Mouse (Mus musculus): ENCODE results near the gene Plpp2. TPM values are rescaled to one million over a fixed set of nuclear protein-coding genes. Genes with fewer than 3 reads are reported as not detected.

The Plpp2 gene
- total and polyA plus RNA-seq, 3 experiments = 11.5 to 19.3 (median 13.9) TPM

DNA sequence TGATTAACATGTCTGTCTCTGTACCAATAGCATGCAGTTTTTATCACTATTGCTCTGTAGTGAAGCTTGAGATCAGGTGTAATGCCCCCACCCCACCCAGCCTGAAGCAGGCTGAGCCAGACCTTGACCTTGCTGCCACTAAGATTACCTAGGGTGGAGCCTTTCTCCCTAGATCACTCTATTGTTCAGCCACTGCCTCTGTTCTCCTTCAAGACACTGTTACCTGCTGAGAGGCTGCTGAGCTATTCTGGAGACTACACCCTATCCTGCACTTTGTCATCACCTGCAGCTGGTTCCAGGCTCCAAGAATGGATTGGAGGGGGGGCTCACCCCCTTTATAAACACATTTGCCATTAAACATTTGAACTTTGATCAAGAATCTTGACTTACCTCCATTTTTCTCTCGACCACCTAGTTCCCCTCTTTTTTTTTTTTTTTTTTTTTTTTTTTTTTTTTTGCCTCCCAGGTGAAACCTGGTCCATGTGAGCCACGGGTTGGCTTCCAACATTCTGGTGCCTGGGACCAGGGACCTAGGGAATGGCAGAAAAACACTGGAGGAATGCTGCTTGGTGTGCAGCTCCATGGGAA is 36.8 kb downstream of the Plpp2 start:
- H3K36me3 ChIP-seq (replicated peaks in 1 of 2; ENCODE audit: control insufficient read depth in 1 of 2, insufficient read depth in 1 of 2, low read length in 1 of 2) = no peaks in the 10 kb centered on the region
- no peaks in the 10 kb centered on the region for H3K79me2 ChIP-seq (replicated peaks; ENCODE audit: control insufficient read depth, extremely low read depth, insufficient read depth, poor library complexity, severe bottlenecking)
- no peaks in the 10 kb centered on the region for H3K9me3 ChIP-seq (replicated peaks; ENCODE audit: low read length)
- TF ChIP-seq CTCF (conservative IDR thresholded peaks at IDR 0.05 in 1 of 2, IDR thresholded peaks at IDR 0.05 in 1 of 2; ENCODE audit: low read depth in 2 of 2, low read length in 2 of 2) = no peak
- no peak for TF ChIP-seq USF2 (conservative IDR thresholded peaks at IDR 0.05; ENCODE audit: low read depth, low read length)
- TF ChIP-seq SIN3A (IDR thresholded peaks at IDR 0.05; ENCODE audit: low read length) = no peak
- in situ Hi-C loops (cut with MboI; ENCODE audit: low pct_ligation_motif_present, low pct_unique_long_range_greater_than_20kb, low sequenced_read_pairs) = no loop called here
- no peak overlapping the region for H3K4me3 ChIP-seq (replicated peaks in 1 of 3; ENCODE audit: low read depth in 2 of 3, low read length in 2 of 3, poor library complexity in 1 of 3)
- no peaks in the 10 kb centered on the region for H3K27me3 ChIP-seq (replicated peaks)
- H3K4me1 ChIP-seq (ENCODE audit: control insufficient read depth in 1 of 2, insufficient read depth in 2 of 2) = no peaks in the 10 kb centered on the region
- no peak overlapping the region for H3K4me2 ChIP-seq (ENCODE audit: insufficient read depth, low read depth, poor library complexity, severe bottlenecking)
- no peak overlapping the region for H3K27ac ChIP-seq (ENCODE audit: insufficient read depth, low read depth)
- no peak overlapping the region for H3K9ac ChIP-seq (ENCODE audit: insufficient read depth, low read depth)
- no peak for DNase-seq (ENCODE audit: extremely low read depth)
- dilution Hi-C loops (cut with MboI; ENCODE audit: extremely low pct_ligation_motif_present, extremely low pct_unique_long_range_greater_than_20kb, low sequenced_read_pairs) = no loop called here

DNA sequence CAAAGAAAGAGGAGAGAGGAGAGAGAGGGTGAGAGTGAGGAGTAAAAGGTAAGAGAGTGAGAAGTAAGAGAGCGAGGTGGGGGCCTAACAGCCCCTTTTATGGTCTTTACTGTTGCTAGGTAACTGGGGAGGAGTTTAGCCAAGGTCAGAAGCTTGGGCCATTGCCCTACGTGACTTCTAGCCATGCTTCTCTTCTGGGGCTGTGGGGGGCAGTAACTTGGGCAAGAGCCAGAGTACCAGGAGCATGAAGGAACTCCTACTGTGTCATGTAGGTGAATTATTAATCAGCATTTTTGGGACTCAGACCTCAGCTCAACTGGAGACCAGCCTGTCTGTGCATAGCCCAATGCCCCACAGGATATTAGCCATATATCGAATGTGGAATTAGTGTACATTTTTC is 37.7 kb downstream of the Plpp2 start:
- TF ChIP-seq ELF1 (IDR thresholded peaks at IDR 0.05; ENCODE audit: low read depth, low read length) = no peak
- no peak for TF ChIP-seq UBTF (IDR thresholded peaks at IDR 0.05; ENCODE audit: low read depth, low read length)
- no peak for TF ChIP-seq NELFE (IDR thresholded peaks at IDR 0.05; ENCODE audit: low read depth, low read length)
- TF ChIP-seq SMC3 (IDR thresholded peaks at IDR 0.05; ENCODE audit: low read depth, low read length) = no peak
- no peak for TF ChIP-seq ZNF384 (IDR thresholded peaks at IDR 0.05; ENCODE audit: low read depth, low read length)
- TF ChIP-seq ZMIZ1 (IDR thresholded peaks at IDR 0.05; ENCODE audit: low read depth, low read length) = no peak
- no peak for TF ChIP-seq E2F4 (IDR thresholded peaks at IDR 0.05; ENCODE audit: insufficient replicate concordance, low read depth, low read length)
- Histone ChIP-seq H3K9me3 (replicated peaks; ENCODE audit: low read length) (no peaks in the 10 kb centered on the region), H3K79me2 (replicated peaks; ENCODE audit: control insufficient read depth, extremely low read depth, insufficient read depth, poor library complexity, severe bottlenecking) (no peaks in the 10 kb centered on the region), H3K9ac (ENCODE audit: insufficient read depth, low read depth) (no peak overlapping the region), H3K4me2 (ENCODE audit: insufficient read depth, low read depth, poor library complexity, severe bottlenecking) (no peak overlapping the region), H3K27me3 (replicated peaks) (peaks cover 3% of the 10 kb centered on the region), H3K36me3 (replicated peaks in 1 of 2; ENCODE audit: control insufficient read depth in 1 of 2, insufficient read depth in 1 of 2, low read length in 1 of 2) (no peaks in the 10 kb centered on the region), H3K4me3 (replicated peaks in 1 of 3; ENCODE audit: low read depth in 2 of 3, low read length in 2 of 3, poor library complexity in 1 of 3) (no peak overlapping the region), H3K4me1 (ENCODE audit: control insufficient read depth in 1 of 2, insufficient read depth in 2 of 2) (no peaks in the 10 kb centered on the region), H3K27ac (ENCODE audit: insufficient read depth, low read depth) (no peak overlapping the region)
- dilution Hi-C loops (cut with MboI; ENCODE audit: extremely low pct_ligation_motif_present, extremely low pct_unique_long_range_greater_than_20kb, low sequenced_read_pairs) (no loop called here), in situ Hi-C loops (cut with MboI; ENCODE audit: low pct_ligation_motif_present, low pct_unique_long_range_greater_than_20kb, low sequenced_read_pairs) (no loop called here)
- DNase-seq (ENCODE audit: extremely low read depth) = no peak

Other genes starting within 250 kb of the Plpp2 start
- not detected in 2 replicates for gene Vmn2r82, start 177.3 kb downstream of the Plpp2 start, total RNA-seq (2012; rRNA removed)
- not detected in 2 replicates for gene Vmn2r82, start 177.3 kb downstream of the Plpp2 start, total RNA-seq (2014; rRNA removed)
- not detected in 2 replicates for gene Vmn2r82, start 177.3 kb downstream of the Plpp2 start, polyA plus RNA-seq (2012; ENCODE audit: insufficient read length, low read depth)
- not detected in 2 replicates for gene Vmn2r83, start 65.1 kb downstream of the Plpp2 start, total RNA-seq (2012; rRNA removed)
- gene Vmn2r83, start 65.1 kb downstream of the Plpp2 start, total RNA-seq (2014; rRNA removed) = not detected in 2 replicates
- not detected in 2 replicates for gene Vmn2r83, start 65.1 kb downstream of the Plpp2 start, polyA plus RNA-seq (2012; ENCODE audit: insufficient read length, low read depth)
- gene Mier2, start 21.4 kb upstream of the Plpp2 start, total RNA-seq (2012; rRNA removed) = 26.7 and 27.8 TPM in 2 replicates
- gene Mier2, start 21.4 kb upstream of the Plpp2 start, total RNA-seq (2014; rRNA removed) = 20.7 and 22.4 TPM in 2 replicates
- gene Mier2, start 21.4 kb upstream of the Plpp2 start, polyA plus RNA-seq (2012; ENCODE audit: insufficient read length, low read depth) = 25.5 and 30.2 TPM in 2 replicates
- gene Theg, start 53.5 kb upstream of the Plpp2 start, total RNA-seq (2012; rRNA removed) = not detected in 2 replicates
- gene Theg, start 53.5 kb upstream of the Plpp2 start, total RNA-seq (2014; rRNA removed) = not detected in 2 replicates
- not detected in 2 replicates for gene Theg, start 53.5 kb upstream of the Plpp2 start, polyA plus RNA-seq (2012; ENCODE audit: insufficient read length, low read depth)
- gene C2cd4c, start 80.2 kb upstream of the Plpp2 start, total RNA-seq (2012; rRNA removed) = 0.04 TPM in 1 of 2 replicates, not detected in the other
- gene C2cd4c, start 80.2 kb upstream of the Plpp2 start, total RNA-seq (2014; rRNA removed) = not detected in 2 replicates
- gene C2cd4c, start 80.2 kb upstream of the Plpp2 start, polyA plus RNA-seq (2012; ENCODE audit: insufficient read length, low read depth) = not detected in 2 replicates
- gene Shc2, start 104.1 kb upstream of the Plpp2 start, total RNA-seq (2012; rRNA removed) = not detected in 2 replicates
- gene Shc2, start 104.1 kb upstream of the Plpp2 start, total RNA-seq (2014; rRNA removed) = not detected in 2 replicates
- not detected in 2 replicates for gene Shc2, start 104.1 kb upstream of the Plpp2 start, polyA plus RNA-seq (2012; ENCODE audit: insufficient read length, low read depth)
- gene Odf3l2, start 111.9 kb upstream of the Plpp2 start, total RNA-seq (2012; rRNA removed) = not detected in 2 replicates
- gene Odf3l2, start 111.9 kb upstream of the Plpp2 start, total RNA-seq (2014; rRNA removed) = not detected in 2 replicates
- not detected in 2 replicates for gene Odf3l2, start 111.9 kb upstream of the Plpp2 start, polyA plus RNA-seq (2012; ENCODE audit: insufficient read length, low read depth)
- 62.4 and 110 TPM in 2 replicates for gene Madcam1, start 130.8 kb upstream of the Plpp2 start, total RNA-seq (2012; rRNA removed)
- 55.4 and 61.9 TPM in 2 replicates for gene Madcam1, start 130.8 kb upstream of the Plpp2 start, total RNA-seq (2014; rRNA removed)
- 167 and 171 TPM in 2 replicates for gene Madcam1, start 130.8 kb upstream of the Plpp2 start, polyA plus RNA-seq (2012; ENCODE audit: insufficient read length, low read depth)
- gene Tpgs1, start 135.6 kb upstream of the Plpp2 start, total RNA-seq (2012; rRNA removed) = 33.7 and 58.9 TPM in 2 replicates
- gene Tpgs1, start 135.6 kb upstream of the Plpp2 start, total RNA-seq (2014; rRNA removed) = 34.4 and 42.8 TPM in 2 replicates
- gene Tpgs1, start 135.6 kb upstream of the Plpp2 start, polyA plus RNA-seq (2012; ENCODE audit: insufficient read length, low read depth) = 42.0 and 44.5 TPM in 2 replicates
- 335 and 348 TPM in 2 replicates for gene Cdc34, start 148.4 kb upstream of the Plpp2 start, total RNA-seq (2012; rRNA removed)
- 323 and 331 TPM in 2 replicates for gene Cdc34, start 148.4 kb upstream of the Plpp2 start, total RNA-seq (2014; rRNA removed)
- gene Cdc34, start 148.4 kb upstream of the Plpp2 start, polyA plus RNA-seq (2012; ENCODE audit: insufficient read length, low read depth) = 314 and 354 TPM in 2 replicates
- gene Gzmm, start 155.2 kb upstream of the Plpp2 start, total RNA-seq (2012; rRNA removed) = 0.17 and 0.67 TPM in 2 replicates
- 0.45 and 0.59 TPM in 2 replicates for gene Gzmm, start 155.2 kb upstream of the Plpp2 start, total RNA-seq (2014; rRNA removed)
- gene Gzmm, start 155.2 kb upstream of the Plpp2 start, polyA plus RNA-seq (2012; ENCODE audit: insufficient read length, low read depth) = 0.30 and 0.73 TPM in 2 replicates
- 312 and 421 TPM in 2 replicates for gene Bsg, start 170.7 kb upstream of the Plpp2 start, total RNA-seq (2012; rRNA removed)
- 617 and 710 TPM in 2 replicates for gene Bsg, start 170.7 kb upstream of the Plpp2 start, total RNA-seq (2014; rRNA removed)
- gene Bsg, start 170.7 kb upstream of the Plpp2 start, polyA plus RNA-seq (2012; ENCODE audit: insufficient read length, low read depth) = 358 and 360 TPM in 2 replicates
- gene Hcn2, start 182.8 kb upstream of the Plpp2 start, total RNA-seq (2012; rRNA removed) = 1.8 and 2.2 TPM in 2 replicates
- gene Hcn2, start 182.8 kb upstream of the Plpp2 start, total RNA-seq (2014; rRNA removed) = 0.21 and 0.23 TPM in 2 replicates
- 0.23 and 0.44 TPM in 2 replicates for gene Hcn2, start 182.8 kb upstream of the Plpp2 start, polyA plus RNA-seq (2012; ENCODE audit: insufficient read length, low read depth)
- 50.1 and 50.5 TPM in 2 replicates for gene Polrmt, start 212.8 kb upstream of the Plpp2 start, total RNA-seq (2012; rRNA removed)
- 13.5 and 18.1 TPM in 2 replicates for gene Polrmt, start 212.8 kb upstream of the Plpp2 start, total RNA-seq (2014; rRNA removed)
- gene Polrmt, start 212.8 kb upstream of the Plpp2 start, polyA plus RNA-seq (2012; ENCODE audit: insufficient read length, low read depth) = 40.2 and 49.0 TPM in 2 replicates
- not detected in 2 replicates for gene Fgf22, start 221.3 kb upstream of the Plpp2 start, total RNA-seq (2012; rRNA removed)
- gene Fgf22, start 221.3 kb upstream of the Plpp2 start, total RNA-seq (2014; rRNA removed) = not detected in 2 replicates
- not detected in 2 replicates for gene Fgf22, start 221.3 kb upstream of the Plpp2 start, polyA plus RNA-seq (2012; ENCODE audit: insufficient read length, low read depth)
- gene Rnf126, start 233.2 kb upstream of the Plpp2 start, total RNA-seq (2012; rRNA removed) = 67.9 and 74.8 TPM in 2 replicates
- gene Rnf126, start 233.2 kb upstream of the Plpp2 start, total RNA-seq (2014; rRNA removed) = 28.9 and 32.4 TPM in 2 replicates
- 90.7 and 112 TPM in 2 replicates for gene Rnf126, start 233.2 kb upstream of the Plpp2 start, polyA plus RNA-seq (2012; ENCODE audit: insufficient read length, low read depth)
- 0.25 TPM in 2 replicates for gene Fstl3, start 243.5 kb upstream of the Plpp2 start, total RNA-seq (2012; rRNA removed)
- gene Fstl3, start 243.5 kb upstream of the Plpp2 start, total RNA-seq (2014; rRNA removed) = not detected in 2 replicates
- gene Fstl3, start 243.5 kb upstream of the Plpp2 start, polyA plus RNA-seq (2012; ENCODE audit: insufficient read length, low read depth) = not detected in 2 replicates

Measured in CH12.LX (cell line).